Mouse (Mus musculus) liver, postnatal 0 days (tissue): Measurements from ENCODE around the gene Elfn2. TPM values are rescaled to one million over a fixed set of nuclear protein-coding genes. Genes with fewer than 3 reads are reported as not detected.

Source experiments
- ATAC-seq: fragments of 200-750 bp; cut with Nextera tagmentation; 2 replicates; pipeline ENCODE4 v1.8.0; 2017; ENCODE audit warnings: mild to moderate bottlenecking, moderate library complexity
- DNase-seq: peaks from one replicate; pipeline ENCODE4 v3.0.0-alpha.2; 2016
- H3K27ac ChIP-seq: fragments of 300-500 bp; sonication (generic); 2 replicates; pipeline ENCODE4 v1.5.1; 2014; ENCODE audit warnings: antibody characterized with exemption, moderate library complexity, mild to moderate bottlenecking, low read depth
- H3K27me3 ChIP-seq: fragments of 300-500 bp; sonication (generic); 2 replicates; pipeline ENCODE4 v1.6.1; 2014; ENCODE audit warnings: low read length, control low read depth, mixed read lengths; ENCODE audit not compliant: insufficient read depth
- H3K36me3 ChIP-seq: fragments of 300-500 bp; sonication (generic); replicated peaks from 2 replicates; pipeline ENCODE4 v1.6.1; 2014; ENCODE audit warnings: mild to moderate bottlenecking, control low read depth, low read length, moderate library complexity, mixed read lengths; ENCODE audit not compliant: insufficient read depth
- H3K4me1 ChIP-seq: fragments of 300-500 bp; sonication (generic); 2 replicates; pipeline ENCODE4 v1.6.1; 2014; ENCODE audit warnings: antibody characterized with exemption, mild to moderate bottlenecking, control low read depth; ENCODE audit not compliant: insufficient read depth
- H3K4me2 ChIP-seq: fragments of 300-500 bp; sonication (generic); 2 replicates; pipeline ENCODE4 v1.6.1; 2014; ENCODE audit warnings: low read depth, mild to moderate bottlenecking, low read length, moderate library complexity, mixed read lengths
- H3K4me3 ChIP-seq: fragments of 300-500 bp; sonication (generic); 2 replicates; pipeline ENCODE4 v1.5.1; 2014; ENCODE audit warnings: low read depth, low read length
- H3K9ac ChIP-seq: fragments of 300-500 bp; sonication (generic); replicated peaks from 2 replicates; pipeline ENCODE4 v1.6.1; 2014; ENCODE audit warnings: mild to moderate bottlenecking, moderate library complexity
- H3K9me3 ChIP-seq: fragments of 300-500 bp; sonication (generic); 2 replicates; pipeline ENCODE4 v1.6.1; 2016; ENCODE audit warnings: mild to moderate bottlenecking, control low read depth, low read length, mixed read lengths
- CTCF ChIP-seq: sonication (generic); IDR thresholded peaks from 2 replicates; pipeline ENCODE4 v1.5.1; 2016; ENCODE audit warnings: antibody characterized with exemption, low read depth
- EP300 ChIP-seq: IDR thresholded peaks from 2 replicates; pipeline ENCODE4 v1.6.1; 2016; ENCODE audit warnings: antibody characterized with exemption, low read depth, mild to moderate bottlenecking
- WGBS: fragments of 180-500 bp; shearing (Covaris S2); extraction: QIAGEN DNeasy Blood & Tissue Kit; methylation state at CpG from one replicate; pipeline ENCODE4 v1.1.7; 2014; ENCODE audit not compliant: insufficient replicate concordance; 5-methylcytosine and 5-hydroxymethylcytosine counted together
- polyA plus RNA-seq: library from polyadenylated mRNA; unstranded; fragments of >200 nt; fragmentation: Nextera tagmentation; extraction: Ambion mirVana; gene quantifications from 2 replicates; pipeline ENCODE4 v1.2.1, GENCODE M21; 2015

Elfn2 gene
- polyA plus RNA-seq, 1 experiment from 2014 or later, result not detected

- Histone ChIP-seq H3K9me3 (no peaks in the 10 kb centered on the region), H3K36me3 (no peaks in the 10 kb centered on the region), H3K4me2 (no peak overlapping the region), H3K27ac (no peak overlapping the region), H3K4me3 (no peak overlapping the region), H3K4me1 (no peaks in the 10 kb centered on the region), H3K9ac (no peak overlapping the region), H3K27me3 (peaks cover 2% of the 10 kb centered on the region; the same call in 1 of the 2 replicates)
- ATAC-seq (no peak), DNase-seq (no peak)
- TF ChIP-seq EP300 (no peak), CTCF (no peak)
- 29% methylated on average over 6 of the region's 6 CpGs for WGBS
Observed at GRCm38 (mm10) chr15:78643633-78644032, 74.9 kb downstream of the Elfn2 start.

DNA sequence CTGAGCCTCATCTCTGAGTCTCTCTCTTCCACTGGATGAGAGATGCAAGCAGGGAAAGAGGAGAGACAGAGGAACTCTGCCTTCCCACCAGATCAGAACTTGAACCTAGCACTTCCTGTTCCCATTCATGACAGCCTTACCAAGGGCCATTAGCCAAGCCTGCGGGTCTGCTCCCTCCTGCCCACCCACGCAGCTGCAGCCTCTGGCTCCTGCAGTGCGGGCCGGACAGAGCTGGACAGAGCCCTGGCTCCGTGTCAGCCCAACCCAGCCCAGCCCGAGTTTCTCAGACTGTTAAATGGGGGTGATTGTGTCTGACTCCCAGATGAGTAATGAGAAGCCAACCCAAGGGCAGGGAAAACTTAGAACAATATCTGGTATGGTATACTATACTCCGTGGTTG is 83.3 kb downstream of the Elfn2 start:
- Histone ChIP-seq H3K27me3 (no peaks in the 10 kb centered on the region; the same call in none of the 2 replicates), H3K36me3 (no peaks in the 10 kb centered on the region), H3K4me3 (no peak overlapping the region), H3K4me2 (no peak overlapping the region), H3K4me1 (no peaks in the 10 kb centered on the region), H3K27ac (no peak overlapping the region), H3K9me3 (no peaks in the 10 kb centered on the region), H3K9ac (no peak overlapping the region)
- TF ChIP-seq CTCF (no peak), EP300 (no peak)
- DNase-seq (no peak), ATAC-seq (no peak)
- 41% methylated on average over 7 of the region's 7 CpGs for WGBS

DNA sequence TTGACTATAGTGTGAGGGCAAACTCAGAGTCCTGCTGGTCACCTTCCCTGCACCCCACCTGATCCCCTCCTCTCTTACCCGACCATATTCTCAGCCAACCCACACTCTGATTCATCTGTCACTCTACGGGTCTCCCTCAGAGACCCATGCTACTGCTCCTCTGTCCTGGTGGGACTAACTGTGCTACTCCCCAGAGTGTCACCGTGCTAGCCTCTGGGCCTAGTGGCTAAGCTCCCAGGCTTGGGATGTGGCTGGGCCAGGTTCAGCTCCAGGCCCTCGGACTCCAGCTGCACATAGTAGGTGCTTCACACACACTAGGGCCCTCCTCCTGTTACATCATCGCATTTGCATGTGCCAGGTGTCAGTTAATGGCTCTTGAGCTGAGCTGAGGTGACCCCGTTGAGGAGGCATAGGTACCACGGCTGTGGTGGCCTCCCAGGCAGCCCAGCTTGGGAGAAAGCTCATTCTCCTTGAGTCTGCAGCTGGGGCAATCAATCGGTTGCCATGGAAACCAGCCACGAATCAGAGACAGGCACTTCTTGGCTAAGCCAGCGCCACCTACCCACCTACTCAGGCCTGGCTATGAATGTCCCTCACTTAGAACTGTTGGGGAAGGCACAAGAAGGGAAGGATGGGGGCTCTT is 84.4 kb downstream of the Elfn2 start:
- Histone ChIP-seq H3K27me3 (no peaks in the 10 kb centered on the region; the same call in 1 of the 2 replicates), H3K9me3 (no peaks in the 10 kb centered on the region), H3K36me3 (no peaks in the 10 kb centered on the region), H3K9ac (no peak overlapping the region), H3K27ac (no peak overlapping the region), H3K4me3 (no peak overlapping the region), H3K4me1 (no peaks in the 10 kb centered on the region), H3K4me2 (no peak overlapping the region)
- DNase-seq, result no peak
- TF ChIP-seq EP300, result no peak
- no peak for TF ChIP-seq CTCF
- 28% methylated on average over 10 of the region's 10 CpGs for WGBS
- no peak for ATAC-seq

DNA sequence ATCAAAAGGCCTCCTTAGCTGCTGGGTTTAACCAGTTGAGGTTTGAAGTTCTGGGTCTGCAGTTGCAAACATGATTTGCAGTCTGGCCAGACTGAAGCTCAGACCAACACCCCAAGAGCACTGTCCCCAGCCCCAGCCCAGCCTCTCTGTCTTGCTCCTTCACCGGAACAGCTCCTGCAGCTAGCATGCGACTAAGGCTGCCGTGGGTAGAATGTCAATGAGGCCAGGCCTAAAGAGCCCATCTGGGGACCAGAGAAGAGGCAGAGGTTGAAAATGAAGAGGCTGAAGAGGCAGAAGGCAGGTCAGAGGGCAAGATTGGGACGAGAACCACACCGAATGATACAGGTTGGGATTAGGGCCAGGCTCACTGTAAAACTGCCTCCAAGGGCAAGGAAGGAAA is 85.2 kb downstream of the Elfn2 start:
- Histone ChIP-seq H3K4me2 (no peak overlapping the region), H3K36me3 (no peaks in the 10 kb centered on the region), H3K9me3 (no peaks in the 10 kb centered on the region), H3K4me3 (no peak overlapping the region), H3K27ac (no peak overlapping the region), H3K27me3 (no peaks in the 10 kb centered on the region; the same call in 1 of the 2 replicates), H3K4me1 (no peaks in the 10 kb centered on the region), H3K9ac (no peak overlapping the region)
- 68% methylated on average over 5 of the region's 5 CpGs for WGBS
- TF ChIP-seq EP300 (no peak), CTCF (no peak)
- DNase-seq, result no peak
- no peak for ATAC-seq

DNA sequence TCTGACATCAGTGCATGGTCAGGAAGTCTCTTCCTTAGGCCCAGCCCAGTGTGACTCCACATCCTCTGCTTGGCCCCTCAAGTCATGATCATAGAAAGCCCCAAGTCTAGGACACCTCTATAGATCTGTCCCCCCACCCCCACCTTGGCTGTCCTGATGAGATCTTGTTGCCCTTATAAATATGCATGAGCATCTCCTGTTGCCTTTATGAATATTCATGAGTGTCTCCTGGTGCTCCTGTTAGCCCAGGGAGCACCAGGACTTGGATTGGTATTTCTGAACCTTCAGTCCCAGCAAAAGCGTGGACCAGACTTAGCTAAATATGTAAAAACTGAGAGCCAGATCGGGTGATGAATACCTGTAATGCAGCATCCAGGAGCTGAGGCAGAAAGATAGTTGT is 86.2 kb downstream of the Elfn2 start:
- H3K4me2 ChIP-seq, result no peak overlapping the region
- no peaks in the 10 kb centered on the region for H3K27me3 ChIP-seq
- H3K4me3 ChIP-seq, result no peak overlapping the region
- no peak for DNase-seq
- no peaks in the 10 kb centered on the region for H3K4me1 ChIP-seq
- no peak overlapping the region for H3K9ac ChIP-seq
- no peaks in the 10 kb centered on the region for H3K9me3 ChIP-seq
- no peaks in the 10 kb centered on the region for H3K36me3 ChIP-seq
- H3K27ac ChIP-seq, result no peak overlapping the region
- 58% methylated on average over 2 of the region's 2 CpGs for WGBS
- ATAC-seq, result no peak
- TF ChIP-seq EP300, result no peak
- TF ChIP-seq CTCF, result no peak

GRCm38 (mm10) chr15:78626285-78626684 is 92.3 kb downstream of the Elfn2 start:
- no peak for TF ChIP-seq EP300
- TF ChIP-seq CTCF, result no peak
- Histone ChIP-seq H3K9ac (no peak overlapping the region), H3K4me3 (no peak overlapping the region), H3K4me2 (no peak overlapping the region), H3K4me1 (0 out of 2 replicates have a peak, but pooled peaks cover 3% of the 10 kb centered on the region), H3K27ac (no peak overlapping the region), H3K36me3 (no peaks in the 10 kb centered on the region), H3K9me3 (no peaks in the 10 kb centered on the region), H3K27me3 (no peaks in the 10 kb centered on the region)
- DNase-seq, result no peak
- no peak for ATAC-seq
- 71% methylated on average over 13 of the region's 13 CpGs for WGBS

DNA sequence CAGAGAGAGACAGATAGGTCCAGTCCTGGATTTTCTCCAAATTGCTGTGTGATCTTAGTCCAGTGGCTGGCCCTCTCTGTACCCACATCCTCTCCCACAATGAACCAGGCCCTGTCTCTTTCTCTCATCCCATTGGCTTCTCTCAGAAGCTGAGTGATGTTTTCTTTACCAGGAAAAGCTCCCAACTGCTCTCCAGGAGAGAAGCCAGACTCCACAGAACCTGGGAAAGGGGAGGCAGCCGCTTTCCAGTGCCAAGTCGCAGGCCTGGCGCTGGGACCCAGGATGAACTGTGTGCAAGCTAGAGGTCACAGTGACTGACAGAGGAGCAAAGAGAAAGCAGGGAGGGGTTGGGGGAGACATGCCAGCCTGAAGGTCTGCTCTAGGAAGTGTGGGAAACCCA is 93.6 kb downstream of the Elfn2 start:
- H3K4me2 ChIP-seq, result no peak overlapping the region
- ATAC-seq (no peak), DNase-seq (no peak)
- H3K4me1 ChIP-seq, result 0 out of 2 replicates have a peak, but pooled peaks cover 3% of the 10 kb centered on the region
- H3K27me3 ChIP-seq, result no peaks in the 10 kb centered on the region
- WGBS, result 76% methylated on average over 3 of the region's 3 CpGs
- no peaks in the 10 kb centered on the region for H3K36me3 ChIP-seq
- H3K9ac ChIP-seq, result no peak overlapping the region
- no peak overlapping the region for H3K4me3 ChIP-seq
- no peak overlapping the region for H3K27ac ChIP-seq
- H3K9me3 ChIP-seq, result no peaks in the 10 kb centered on the region
- TF ChIP-seq CTCF (no peak), EP300 (no peak)
